Mouse (Mus musculus) olfactory bulb, adult 2 months (tissue): Measurements from ENCODE around the gene Hyal6.

ENCODE experiments used
- CTCF ChIP-seq: fragments of 200-500 bp; IDR thresholded peaks from 2 replicates; pipeline ENCODE4 v1.5.1; 2012; ENCODE audit warnings: low read depth, mild to moderate bottlenecking, low read length, moderate library complexity; ENCODE audit not compliant: insufficient read depth
- POLR2A ChIP-seq: fragments of 200-500 bp; IDR thresholded peaks from 2 replicates; pipeline ENCODE4 v1.6.1; 2012; ENCODE audit warnings: mild to moderate bottlenecking, low read depth, low read length, moderate library complexity; ENCODE audit not compliant: insufficient read depth

DNA sequence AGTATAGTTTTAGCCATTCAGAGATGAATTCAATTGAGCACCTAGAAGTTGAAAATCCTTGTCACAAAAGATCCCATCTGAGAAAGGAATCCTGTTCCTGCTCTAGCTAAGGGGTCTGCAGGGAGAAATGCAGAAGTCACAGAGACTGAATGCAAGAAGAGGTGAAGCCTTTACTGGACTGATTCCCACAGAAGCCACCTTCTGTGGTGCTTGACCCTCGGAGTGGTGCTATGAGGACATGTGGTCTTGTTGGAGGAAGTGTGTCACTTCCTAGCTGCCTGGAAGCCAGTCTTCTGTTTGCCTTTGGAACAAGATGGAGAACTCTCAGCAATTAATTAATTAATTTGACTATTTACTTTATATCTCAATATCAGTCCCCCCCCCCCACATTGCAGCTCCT, 4.9 kb upstream of the Hyal6 start:
- no peak for TF ChIP-seq CTCF
- no peak for TF ChIP-seq POLR2A
